Mouse (Mus musculus) olfactory bulb, adult 2 months (tissue): Measurements from ENCODE around the gene Hadhb. TPM values are rescaled to one million over a fixed set of nuclear protein-coding genes. Genes with fewer than 3 reads are reported as not detected.

Source experiments
- H3K27ac ChIP-seq: fragments of 200-500 bp; 2 replicates; pipeline ENCODE4 v1.5.1; 2012; ENCODE audit warnings: low read depth, low read length; ENCODE audit not compliant: insufficient read depth
- H3K4me1 ChIP-seq: fragments of 200-500 bp; 2 replicates; pipeline ENCODE4 v1.6.1; 2012; ENCODE audit warnings: low read length; ENCODE audit not compliant: control insufficient read depth, insufficient read depth
- H3K4me3 ChIP-seq: fragments of 200-500 bp; 2 replicates; pipeline ENCODE4 v1.5.1; 2012; ENCODE audit warnings: mild to moderate bottlenecking, low read depth, low read length, moderate library complexity; ENCODE audit not compliant: insufficient read depth
- CTCF ChIP-seq: fragments of 200-500 bp; IDR thresholded peaks from 2 replicates; pipeline ENCODE4 v1.5.1; 2012; ENCODE audit warnings: low read depth, mild to moderate bottlenecking, low read length, moderate library complexity; ENCODE audit not compliant: insufficient read depth
- POLR2A ChIP-seq: fragments of 200-500 bp; IDR thresholded peaks from 2 replicates; pipeline ENCODE4 v1.6.1; 2012; ENCODE audit warnings: mild to moderate bottlenecking, low read depth, low read length, moderate library complexity; ENCODE audit not compliant: insufficient read depth
- WGBS: fragments of 180-500 bp; shearing (Covaris S2); methylation state at CpG from one replicate; pipeline ENCODE4 v1.1.7; 2018; 5-methylcytosine and 5-hydroxymethylcytosine counted together
- polyA plus RNA-seq: library from polyadenylated mRNA; stranded (reverse); fragments of >200 nt; gene quantifications from 2 replicates; pipeline ENCODE4 v1.2.4, GENCODE M21; 2012; ENCODE audit warnings: low replicate concordance; ENCODE audit not compliant: missing spikeins, insufficient read depth, insufficient read length

The Hadhb gene
- not detected in 2 replicates for polyA plus RNA-seq

DNA sequence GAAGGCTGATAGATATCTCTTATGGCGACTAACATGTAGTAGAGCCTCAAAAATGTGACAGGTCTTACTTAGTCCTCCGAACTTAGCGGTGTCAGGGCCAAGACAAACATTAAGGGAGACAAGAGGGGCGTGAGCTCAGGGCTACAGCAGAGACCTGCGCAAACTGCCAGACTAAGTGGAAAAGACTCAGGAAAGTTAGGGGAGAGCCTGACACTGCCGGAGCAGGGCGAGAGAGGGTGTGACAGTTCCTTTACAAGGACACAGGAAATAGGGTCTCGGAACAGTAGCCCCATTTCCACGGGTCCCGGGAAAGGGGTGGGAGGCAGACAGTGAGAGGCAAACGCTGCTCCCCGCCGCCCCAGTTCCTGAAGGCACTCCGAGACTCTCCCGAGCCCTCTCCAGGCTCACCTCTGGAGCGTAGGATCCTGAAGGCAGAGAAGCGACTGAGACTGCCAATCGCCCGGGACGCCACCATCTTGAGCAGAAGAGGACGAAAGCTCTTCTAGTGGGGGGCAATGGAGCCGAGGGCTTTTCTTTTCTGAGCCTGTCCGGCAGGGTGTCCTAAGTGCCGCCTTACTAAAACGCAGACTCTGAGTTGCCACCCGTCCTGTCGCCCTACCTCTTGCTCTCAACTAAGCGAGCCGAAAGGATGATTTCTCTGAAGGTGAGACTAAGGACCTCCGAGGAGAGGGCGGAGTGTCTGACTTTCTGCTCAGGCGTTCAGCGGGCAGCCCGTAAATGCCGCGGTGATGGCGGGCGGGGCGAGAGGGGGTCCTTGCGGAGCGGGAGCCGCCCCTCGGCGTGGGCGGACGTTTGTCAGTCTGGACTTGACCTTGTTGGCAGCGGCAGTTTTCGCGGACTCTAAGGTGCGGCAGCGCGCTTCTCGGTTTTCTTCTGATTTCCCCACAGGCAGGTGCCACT lies at the start of gene Hadhb, which contains the start of gene Hadha:
Gene Hadhb, plus strand, starts transcription at position 775 of the 921 bp plus-strand sequence.
Gene Hadha, minus strand, starts transcription at position 689 of the 921 bp plus-strand sequence.
- Histone ChIP-seq H3K4me3 (peak within 1 kb of the TSS; percentile 84), H3K4me1 (0 out of 2 replicates have a peak, but pooled peaks cover 2% of the 10 kb centered on the region)
- under 1% methylated on average over 53 of the region's 53 CpGs for WGBS

DNA sequence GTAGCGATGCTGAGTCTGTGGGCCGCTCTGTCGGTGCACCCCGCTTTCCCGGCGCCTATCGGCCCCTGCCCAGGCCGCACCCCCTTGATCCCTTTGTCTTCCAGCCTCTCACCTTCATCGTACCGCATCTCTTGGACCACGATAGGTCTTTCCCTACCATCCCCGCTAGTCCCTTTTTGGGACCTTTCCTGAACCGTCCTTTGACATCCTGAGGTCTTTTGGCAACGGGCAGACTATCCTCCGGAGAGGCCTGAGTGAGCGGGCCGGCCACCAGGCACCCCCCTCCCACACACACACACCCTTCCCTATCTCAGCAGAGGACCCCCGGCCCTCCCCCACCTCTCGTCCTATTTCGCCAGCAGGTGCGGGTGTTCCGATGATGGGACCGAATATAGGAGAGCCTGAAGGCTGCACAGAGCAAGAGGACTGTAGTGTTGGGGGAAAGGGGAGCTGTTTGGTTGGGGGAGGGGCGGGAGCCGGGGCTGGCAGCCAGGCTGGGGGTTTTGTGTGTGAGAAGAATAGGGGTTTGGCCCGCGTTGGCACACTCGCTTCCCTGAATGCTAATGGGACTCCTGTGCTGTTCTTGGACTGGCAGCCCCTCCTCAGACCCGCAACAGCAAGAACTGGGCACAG lies 49.3 kb upstream of the Hadhb start, which contains the start of gene 3110082J24Rik:
Gene 3110082J24Rik, minus strand, starts transcription at position 419 of the 633 bp plus-strand sequence.
- H3K4me1 ChIP-seq, result peaks cover 27% of the 10 kb centered on the region
- TF ChIP-seq POLR2A, result no peak
- no peak for TF ChIP-seq CTCF
- 4% methylated on average over 29 of the region's 29 CpGs for WGBS
- H3K4me3 ChIP-seq, result peak within 1 kb of the TSS; percentile 47
- peak within 1 kb of the TSS; percentile 7; the same call in 1 of the 2 replicates for H3K27ac ChIP-seq

More for the DNA sequence above, at the start of gene Hadhb, which contains the start of gene Hadha:
- TF ChIP-seq POLR2A (peak; percentile 62), CTCF (peak; percentile 31; the same call in 1 of the 2 replicates)
- H3K27ac ChIP-seq, result peak within 1 kb of the TSS; percentile 98

- peaks cover 37% of the 10 kb centered on the region for H3K4me1 ChIP-seq
- WGBS, result 36% methylated on average over 2 of the region's 2 CpGs
- no peak overlapping the region; the same call in 1 of the 2 replicates for H3K27ac ChIP-seq
- no peak overlapping the region for H3K4me3 ChIP-seq
- no peak for TF ChIP-seq CTCF
- TF ChIP-seq POLR2A, result no peak
Observed at GRCm38 (mm10) chr5:30106756-30107155, 48.3 kb upstream of the Hadhb start.

- peaks cover 38% of the 10 kb centered on the region for H3K4me1 ChIP-seq
- H3K27ac ChIP-seq, result no peak overlapping the region
- WGBS, result 27% methylated on average over 7 of the region's 7 CpGs
- TF ChIP-seq CTCF (no peak), POLR2A (no peak)
- 0 out of 2 replicates have a peak overlapping the region, but pooled peaks have one; percentile 3 for H3K4me3 ChIP-seq
Observed at GRCm38 (mm10) chr5:30107186-30107585, 47.9 kb upstream of the Hadhb start.

DNA sequence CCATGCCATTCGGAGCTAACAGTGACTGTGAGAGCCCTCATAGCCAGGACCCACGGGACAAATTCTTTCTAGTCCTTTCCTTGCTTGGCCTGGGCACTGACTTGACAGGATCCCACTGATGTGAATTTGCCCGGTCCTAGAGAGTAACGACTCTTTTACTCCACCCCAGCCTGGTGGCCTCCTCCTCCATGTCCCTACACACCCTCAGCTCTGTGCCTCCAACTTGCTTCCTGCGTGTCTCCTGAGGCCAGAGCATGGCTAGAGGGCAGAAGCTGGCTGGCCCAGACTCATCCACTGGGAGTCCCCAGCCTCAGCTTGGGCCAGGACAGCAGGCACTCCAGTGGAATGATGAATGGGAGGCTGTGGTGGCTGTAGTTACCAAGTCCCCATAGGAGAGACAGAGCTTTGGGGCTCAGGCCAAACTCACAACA lies 47.4 kb upstream of the Hadhb start:
- H3K4me1 ChIP-seq, result peaks cover 38% of the 10 kb centered on the region
- no peak for TF ChIP-seq CTCF
- TF ChIP-seq POLR2A, result no peak
- H3K27ac ChIP-seq, result no peak overlapping the region
- 56% methylated on average over 5 of the region's 5 CpGs for WGBS
- no peak overlapping the region for H3K4me3 ChIP-seq

DNA sequence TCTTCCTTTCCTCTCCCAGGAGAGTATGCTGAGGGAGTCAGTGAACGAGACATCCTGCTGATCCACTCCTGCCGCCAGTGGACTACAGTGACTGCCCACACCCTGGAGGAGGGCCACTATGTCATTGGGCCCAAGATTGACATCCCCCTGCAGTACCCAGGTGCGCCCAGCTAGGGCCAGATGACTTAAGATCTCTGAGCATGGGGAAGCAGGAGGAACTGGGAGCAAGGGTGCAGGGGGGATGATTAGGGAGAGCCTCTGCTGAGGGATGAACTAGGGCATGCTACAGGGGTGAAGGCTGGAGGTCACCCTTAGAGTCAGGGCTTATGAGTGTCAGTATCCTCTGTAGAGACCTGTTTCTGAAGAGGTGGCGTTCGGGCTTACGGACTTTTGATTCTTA lies 46.8 kb upstream of the Hadhb start:
- WGBS, result 88% methylated on average over 6 of the region's 6 CpGs
- Histone ChIP-seq H3K4me3 (no peak overlapping the region), H3K27ac (no peak overlapping the region), H3K4me1 (peaks cover 38% of the 10 kb centered on the region)
- TF ChIP-seq CTCF, result no peak
- no peak for TF ChIP-seq POLR2A

- H3K27ac ChIP-seq, result no peak overlapping the region
- no peak overlapping the region for H3K4me3 ChIP-seq
- H3K4me1 ChIP-seq, result peaks cover 50% of the 10 kb centered on the region
- 79% methylated on average over 2 of the region's 2 CpGs for WGBS
- no peak for TF ChIP-seq CTCF
- no peak for TF ChIP-seq POLR2A
Observed at GRCm38 (mm10) chr5:30109899-30110298, 45.1 kb upstream of the Hadhb start.

DNA sequence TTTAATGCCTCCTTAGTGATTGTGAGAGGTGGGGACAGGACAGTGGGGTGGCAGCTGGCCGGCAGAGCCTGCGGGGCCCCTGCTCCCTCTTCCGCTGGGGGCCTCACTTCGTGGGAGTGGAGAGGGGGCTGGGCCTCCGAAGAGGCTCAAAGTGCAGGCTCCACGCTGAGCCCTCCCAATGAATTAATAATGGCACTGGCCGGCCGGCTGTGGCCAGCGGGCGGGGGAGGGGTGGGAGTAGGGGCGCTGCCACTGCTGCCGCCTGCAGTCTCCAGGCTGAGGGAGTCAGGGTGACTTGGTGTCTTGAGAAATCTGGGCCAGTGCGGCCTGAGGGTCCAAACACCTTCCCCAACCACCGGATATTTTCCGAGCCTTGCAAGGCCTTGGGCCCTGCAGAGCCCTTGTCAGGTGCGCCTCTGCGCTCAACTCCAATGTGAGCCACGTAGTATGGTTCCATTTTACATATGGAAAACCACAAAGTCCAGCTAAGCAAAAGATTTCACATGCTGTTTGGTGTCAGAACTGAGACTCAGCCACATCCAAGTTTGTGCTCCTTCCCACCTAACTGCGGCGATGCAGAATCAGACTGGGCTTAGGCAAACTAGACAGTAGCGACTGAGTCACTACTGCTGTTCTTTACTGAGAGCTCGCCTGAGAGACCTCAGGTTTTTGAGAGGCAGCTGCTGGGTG lies 44.5 kb upstream of the Hadhb start:
- peaks cover 46% of the 10 kb centered on the region for H3K4me1 ChIP-seq

More for the DNA sequence above, 44.5 kb upstream of the Hadhb start:
- Histone ChIP-seq H3K4me3 (no peak overlapping the region), H3K27ac (no peak overlapping the region)
- 47% methylated on average over 22 of the region's 22 CpGs for WGBS
- TF ChIP-seq CTCF, result no peak
- TF ChIP-seq POLR2A, result no peak
